Mouse (Mus musculus) megakaryocyte-erythroid progenitor cell, adult 5-6 weeks (primary cell): ENCODE results near the gene Cenpc1. TPM values are rescaled to one million over a fixed set of nuclear protein-coding genes. Genes with fewer than 3 reads are reported as not detected.

Experiments
- ATAC-seq: replicated peaks from 2 replicates; pipeline ENCODE4 v1.8.0; 2016; ENCODE audit warnings: mild to moderate bottlenecking, inconsistent platforms; ENCODE audit not compliant: severe bottlenecking, poor library complexity, low FRiP score, low TSS enrichment
- total RNA-seq, 2 experiments: library from RNA; stranded (forward) in 1 of 2; stranded (reverse) in 1 of 2; fragments of 200-1000, 215-1000 nt in 1 of 2; fragments of >200 nt in 1 of 2; fragmentation: Nextera tagmentation in 1 of 2; gene quantifications; 2 replicates each; pipeline ENCODE4 v1.2.3; 2014 to 2017

Gene Cenpc1
- total RNA-seq, 2 experiments from 2014 or later, result 38.9 to 43.1 TPM

DNA sequence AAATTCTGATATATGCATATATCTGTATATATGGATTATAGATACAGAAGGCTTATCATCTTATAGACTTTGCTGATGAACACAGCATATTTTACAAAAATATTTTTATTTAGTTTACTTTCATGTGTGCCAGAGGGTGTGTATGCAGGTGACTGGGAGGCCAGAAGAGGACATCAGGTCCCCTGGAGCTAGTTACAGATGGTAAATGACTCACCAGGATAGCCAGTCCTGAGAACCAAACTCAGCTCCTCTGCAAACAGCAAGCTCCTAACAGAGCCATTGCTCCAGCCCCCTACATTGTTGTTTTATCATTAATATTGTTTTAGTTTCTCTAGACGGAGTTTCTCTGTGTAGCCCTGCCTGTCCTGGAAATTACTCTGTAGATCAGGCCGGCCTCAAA, 35.6 kb downstream of the Cenpc1 start:
- ATAC-seq, result no peak

GRCm38 (mm10) chr5:85996545-85997510, 68.6 kb downstream of the Cenpc1 start:
- no peak for ATAC-seq

GRCm38 (mm10) chr5:85994551-85994950, 70.8 kb downstream of the Cenpc1 start:
- ATAC-seq, result no peak

DNA sequence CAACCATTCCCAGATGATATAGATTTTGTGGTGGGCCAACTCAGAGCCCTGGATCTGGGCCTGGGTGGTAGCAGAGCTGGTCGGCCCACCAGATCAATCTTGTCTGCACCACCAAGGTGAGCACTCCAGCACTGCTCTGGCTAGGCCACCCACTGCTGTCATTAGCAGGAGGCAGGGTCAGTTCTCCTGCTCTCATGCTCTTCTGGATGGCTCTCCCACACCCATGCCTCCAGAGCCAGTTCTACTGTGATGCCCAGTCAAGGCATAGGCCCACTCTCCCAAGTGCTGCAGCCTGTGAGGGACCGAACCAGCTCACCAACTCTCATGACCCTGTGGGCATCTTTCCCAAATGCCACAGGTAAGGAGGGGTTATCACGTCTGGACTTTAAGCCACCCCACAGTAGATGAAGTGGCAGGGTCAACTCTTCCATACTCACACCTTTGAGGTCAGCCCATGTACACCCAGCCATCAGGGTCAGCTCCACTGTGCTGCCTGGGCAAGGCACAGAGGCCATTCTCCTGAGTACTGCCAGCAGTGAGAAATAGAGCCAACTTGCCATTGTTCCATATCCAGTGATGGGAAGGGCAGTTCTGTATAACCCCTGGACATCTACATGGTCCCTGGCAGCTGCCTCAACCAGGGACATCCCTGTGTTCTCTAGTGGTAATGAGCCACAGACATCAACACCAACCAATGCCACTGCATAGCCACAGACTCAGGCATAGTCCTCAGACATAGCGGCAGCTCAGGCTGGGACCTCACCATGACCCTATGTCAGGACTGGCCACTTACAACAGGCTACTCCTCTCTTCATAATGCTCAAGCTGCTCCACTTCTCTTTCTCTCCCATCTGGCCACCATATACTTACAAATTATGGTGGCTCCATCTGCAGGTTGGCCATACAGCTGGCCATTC, 72.3 kb downstream of the Cenpc1 start:
- no peak for ATAC-seq

DNA sequence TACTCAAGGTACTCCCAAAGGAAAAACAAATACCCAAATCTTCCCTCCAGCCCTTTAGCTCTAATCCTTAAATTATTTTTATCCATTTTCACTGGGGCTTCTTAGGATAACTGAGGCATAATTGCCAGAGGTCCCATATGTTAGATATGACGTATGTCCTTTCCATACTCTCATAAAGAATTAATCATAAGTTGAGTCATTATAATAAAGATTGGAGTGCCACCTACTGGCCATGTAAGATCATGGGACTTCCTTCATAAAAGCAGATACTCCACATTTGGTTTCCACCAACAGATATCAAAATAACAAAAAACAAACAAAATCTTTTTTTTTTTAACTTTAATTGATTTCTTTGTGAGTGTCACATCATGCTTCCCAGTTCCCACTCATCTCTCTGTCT, 73.3 kb downstream of the Cenpc1 start:
- ATAC-seq, result no peak

- ATAC-seq, result no peak
Measured at GRCm38 (mm10) chr5:85987516-85987863, 77.9 kb downstream of the Cenpc1 start.

GRCm38 (mm10) chr5:85986734-85987515, 78.5 kb downstream of the Cenpc1 start:
- ATAC-seq, result no peak

GRCm38 (mm10) chr5:85977646-85978426, 87.5 kb downstream of the Cenpc1 start:
- no peak for ATAC-seq

GRCm38 (mm10) chr5:85962791-85963190, 102.6 kb downstream of the Cenpc1 start:
- no peak for ATAC-seq

Other genes with a start within 250 kb of the Cenpc1 start
- gene Stap1, start 6.2 kb upstream of the Cenpc1 start, total RNA-seq (2014; fragmentation: Nextera tagmentation), result 12.0 and 15.9 TPM in 2 replicates
- 25.4 and 29.2 TPM in 2 replicates for gene Stap1, start 6.2 kb upstream of the Cenpc1 start, total RNA-seq (2017)
- 19.0 and 23.8 TPM in 2 replicates for gene Uba6, start 107.2 kb upstream of the Cenpc1 start, total RNA-seq (2014; fragmentation: Nextera tagmentation)
- 23.8 and 27.8 TPM in 2 replicates for gene Uba6, start 107.2 kb upstream of the Cenpc1 start, total RNA-seq (2017)
- not detected in 2 replicates for gene Gnrhr, start 132.3 kb upstream of the Cenpc1 start, total RNA-seq (2014; fragmentation: Nextera tagmentation)
- not detected in 2 replicates for gene Gnrhr, start 132.3 kb upstream of the Cenpc1 start, total RNA-seq (2017)
- not detected in 2 replicates for gene Tmprss11c, start 223.7 kb upstream of the Cenpc1 start, total RNA-seq (2014; fragmentation: Nextera tagmentation)
- gene Tmprss11c, start 223.7 kb upstream of the Cenpc1 start, total RNA-seq (2017), result not detected in 2 replicates